Mouse (Mus musculus): ENCODE results near the gene Ptprd.

DNA sequence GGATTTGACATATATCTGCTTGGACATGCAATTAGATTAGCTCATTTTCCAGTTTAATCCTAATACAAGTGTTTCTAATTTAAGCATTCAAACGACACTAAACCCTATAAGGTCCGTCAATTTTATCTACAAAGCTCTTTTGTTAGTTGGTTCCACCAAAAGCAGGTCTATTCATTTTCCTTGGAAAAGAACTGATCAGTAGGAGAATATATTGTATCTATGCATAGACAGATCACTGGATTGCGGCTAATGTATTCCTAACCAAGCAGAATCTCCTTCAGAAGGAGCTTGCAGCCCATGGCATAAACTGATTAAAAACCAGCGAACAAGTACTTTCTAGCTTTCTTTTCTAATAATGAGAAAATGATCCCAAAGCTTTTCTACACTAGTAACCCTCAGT, 933.8 kb downstream of the Ptprd start:
- TF ChIP-seq CTCF (IDR thresholded peaks at IDR 0.05; ENCODE audit: control insufficient read depth, insufficient read depth, low read length), result no peak
- no peak for TF ChIP-seq POLR2A (IDR thresholded peaks at IDR 0.05; ENCODE audit: borderline replicate concordance, control insufficient read depth, low read depth, low read length)
